Mouse (Mus musculus): ENCODE measurements around the gene Lrit2. TPM values are rescaled to one million over a fixed set of nuclear protein-coding genes. Genes with fewer than 3 reads are reported as not detected.

The Lrit2 gene
- total and polyA plus RNA-seq, 3 experiments, result 0.11 TPM; not detected in 2

GRCm38 (mm10) chr14:37104747-37105146 is 37.0 kb downstream of the Lrit2 start:
- peaks cover 5% of the 10 kb centered on the region; the same call in 1 of the 2 replicates for H3K27me3 ChIP-seq (ENCODE audit: insufficient read depth, low read length)
- no peak for DNase-seq (ENCODE audit: low spot score)
- TF ChIP-seq GATA2 (IDR thresholded peaks at IDR 0.05; ENCODE audit: borderline replicate concordance, low read depth, low read length), result no peak
- no peak for TF ChIP-seq TAL1 (conservative IDR thresholded peaks at IDR 0.05; ENCODE audit: low read depth, low read length)
- TF ChIP-seq GATA1 (IDR thresholded peaks at IDR 0.05; ENCODE audit: borderline replicate concordance, low read length), result no peak
- TF ChIP-seq POLR2AphosphoS5 (IDR thresholded peaks at IDR 0.05; ENCODE audit: insufficient replicate concordance, low read depth, low read length), result no peak
- no peak for TF ChIP-seq CTCF (IDR thresholded peaks at IDR 0.05; ENCODE audit: low read depth, low read length)
- no peak for ATAC-seq (ENCODE audit: extremely low read depth, insufficient number of reproducible peaks, low FRiP score, poor library complexity, severe bottlenecking)
- H3K4me3 ChIP-seq (ENCODE audit: low read depth, low read length), result no peak overlapping the region
- H3K9me3 ChIP-seq (replicated peaks), result no peaks in the 10 kb centered on the region
- H3K4me1 ChIP-seq (ENCODE audit: insufficient read depth, low read depth, low read length), result no peaks in the 10 kb centered on the region
- no peaks in the 10 kb centered on the region for H3K36me3 ChIP-seq (replicated peaks)

DNA sequence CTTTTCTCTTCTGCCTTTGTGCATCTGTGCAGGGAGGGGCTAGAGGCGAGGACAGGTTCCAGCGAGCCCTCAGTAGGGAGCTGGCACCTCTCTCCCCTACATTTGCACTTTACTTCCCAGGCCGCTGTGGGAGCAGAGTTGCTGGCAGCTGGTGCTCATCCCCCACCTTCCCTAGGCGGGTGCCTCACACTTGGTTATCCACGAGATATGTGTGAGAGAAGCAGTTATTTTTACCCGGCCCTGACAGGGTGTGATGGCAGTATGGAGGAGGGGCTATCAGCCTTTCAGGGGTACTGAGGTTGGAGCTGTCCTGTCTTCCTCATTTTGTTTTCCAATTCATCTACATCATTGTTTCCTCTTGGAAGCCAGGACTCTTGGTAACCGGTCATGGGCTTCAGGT is 38.1 kb downstream of the Lrit2 start:
- Histone ChIP-seq H3K9me3 (replicated peaks) (no peaks in the 10 kb centered on the region), H3K4me1 (ENCODE audit: insufficient read depth, low read depth, low read length) (no peaks in the 10 kb centered on the region), H3K4me3 (ENCODE audit: low read depth, low read length) (no peak overlapping the region), H3K27me3 (ENCODE audit: insufficient read depth, low read length) (peaks cover 10% of the 10 kb centered on the region; the same call in 1 of the 2 replicates), H3K36me3 (replicated peaks) (no peaks in the 10 kb centered on the region)
- ATAC-seq (ENCODE audit: extremely low read depth, insufficient number of reproducible peaks, low FRiP score, poor library complexity, severe bottlenecking), result no peak
- no peak for DNase-seq (ENCODE audit: low spot score)
- TF ChIP-seq GATA1 (IDR thresholded peaks at IDR 0.05; ENCODE audit: borderline replicate concordance, low read length), result no peak
- no peak for TF ChIP-seq POLR2AphosphoS5 (IDR thresholded peaks at IDR 0.05; ENCODE audit: insufficient replicate concordance, low read depth, low read length)
- TF ChIP-seq CTCF (IDR thresholded peaks at IDR 0.05; ENCODE audit: low read depth, low read length), result no peak
- no peak for TF ChIP-seq TAL1 (conservative IDR thresholded peaks at IDR 0.05; ENCODE audit: low read depth, low read length)
- no peak for TF ChIP-seq GATA2 (IDR thresholded peaks at IDR 0.05; ENCODE audit: borderline replicate concordance, low read depth, low read length)

DNA sequence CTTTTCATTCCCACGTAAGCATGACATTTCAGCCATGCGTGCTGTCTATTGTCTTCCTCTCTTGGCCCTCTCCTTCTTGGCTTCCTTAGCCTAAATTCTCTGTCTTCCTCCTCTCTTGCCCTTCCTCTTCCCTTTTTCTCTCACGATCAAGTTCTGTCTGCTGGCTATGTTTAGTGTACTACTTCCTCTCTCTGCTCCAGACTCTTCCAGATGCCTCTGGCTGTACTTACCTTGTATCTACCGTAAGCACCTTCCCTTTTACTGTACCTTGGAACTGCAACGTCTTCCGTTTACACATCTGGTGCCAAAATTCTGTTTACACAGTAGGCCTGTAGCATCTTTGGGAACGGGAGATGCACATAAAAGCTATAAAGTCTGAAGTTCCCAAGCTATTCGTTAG is 41.7 kb downstream of the Lrit2 start:
- no peak for TF ChIP-seq POLR2AphosphoS5 (IDR thresholded peaks at IDR 0.05; ENCODE audit: insufficient replicate concordance, low read depth, low read length)
- TF ChIP-seq CTCF (IDR thresholded peaks at IDR 0.05; ENCODE audit: low read depth, low read length), result no peak
- TF ChIP-seq TAL1 (conservative IDR thresholded peaks at IDR 0.05; ENCODE audit: low read depth, low read length), result no peak
- no peak for TF ChIP-seq GATA1 (IDR thresholded peaks at IDR 0.05; ENCODE audit: borderline replicate concordance, low read length)
- DNase-seq (ENCODE audit: low spot score) (no peak), ATAC-seq (ENCODE audit: extremely low read depth, insufficient number of reproducible peaks, low FRiP score, poor library complexity, severe bottlenecking) (no peak)
- no peak overlapping the region for H3K4me3 ChIP-seq (ENCODE audit: low read depth, low read length)
- no peaks in the 10 kb centered on the region for H3K36me3 ChIP-seq (replicated peaks)
- no peaks in the 10 kb centered on the region for H3K9me3 ChIP-seq (replicated peaks)
- peaks cover 13% of the 10 kb centered on the region; the same call in 1 of the 2 replicates for H3K27me3 ChIP-seq (ENCODE audit: insufficient read depth, low read length)
- H3K4me1 ChIP-seq (ENCODE audit: insufficient read depth, low read depth, low read length), result no peaks in the 10 kb centered on the region

DNA sequence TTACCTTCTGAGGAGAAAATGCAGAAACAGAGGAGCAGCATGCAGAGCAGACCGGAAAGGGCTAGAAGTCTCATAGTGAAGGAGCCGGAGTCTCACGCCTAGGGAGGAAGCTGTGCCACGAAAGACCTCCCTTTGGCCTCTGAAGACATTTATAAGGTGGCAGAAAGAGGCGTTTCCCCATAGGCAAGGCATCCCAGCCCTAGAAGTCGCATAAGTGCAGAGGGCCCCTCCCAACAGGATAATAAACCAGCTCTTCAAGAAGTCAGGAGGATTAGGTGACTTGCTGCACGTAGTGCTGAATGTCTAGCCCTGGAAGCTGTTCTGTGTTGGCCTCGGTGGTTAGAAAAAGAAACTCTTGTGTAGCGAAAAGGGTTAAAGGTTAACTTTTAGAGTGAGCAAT is 42.2 kb downstream of the Lrit2 start:
- DNase-seq (ENCODE audit: low spot score) (no peak), ATAC-seq (ENCODE audit: extremely low read depth, insufficient number of reproducible peaks, low FRiP score, poor library complexity, severe bottlenecking) (no peak)
- H3K36me3 ChIP-seq (replicated peaks), result no peaks in the 10 kb centered on the region
- no peaks in the 10 kb centered on the region for H3K9me3 ChIP-seq (replicated peaks)
- TF ChIP-seq GATA2 (IDR thresholded peaks at IDR 0.05; ENCODE audit: borderline replicate concordance, low read depth, low read length) (no peak), CTCF (IDR thresholded peaks at IDR 0.05; ENCODE audit: low read depth, low read length) (no peak), TAL1 (conservative IDR thresholded peaks at IDR 0.05; ENCODE audit: low read depth, low read length) (no peak), GATA1 (IDR thresholded peaks at IDR 0.05; ENCODE audit: borderline replicate concordance, low read length) (no peak), POLR2AphosphoS5 (IDR thresholded peaks at IDR 0.05; ENCODE audit: insufficient replicate concordance, low read depth, low read length) (no peak)
- H3K4me1 ChIP-seq (ENCODE audit: insufficient read depth, low read depth, low read length), result no peaks in the 10 kb centered on the region
- no peak overlapping the region for H3K4me3 ChIP-seq (ENCODE audit: low read depth, low read length)
- peaks cover 13% of the 10 kb centered on the region; the same call in 1 of the 2 replicates for H3K27me3 ChIP-seq (ENCODE audit: insufficient read depth, low read length)

DNA sequence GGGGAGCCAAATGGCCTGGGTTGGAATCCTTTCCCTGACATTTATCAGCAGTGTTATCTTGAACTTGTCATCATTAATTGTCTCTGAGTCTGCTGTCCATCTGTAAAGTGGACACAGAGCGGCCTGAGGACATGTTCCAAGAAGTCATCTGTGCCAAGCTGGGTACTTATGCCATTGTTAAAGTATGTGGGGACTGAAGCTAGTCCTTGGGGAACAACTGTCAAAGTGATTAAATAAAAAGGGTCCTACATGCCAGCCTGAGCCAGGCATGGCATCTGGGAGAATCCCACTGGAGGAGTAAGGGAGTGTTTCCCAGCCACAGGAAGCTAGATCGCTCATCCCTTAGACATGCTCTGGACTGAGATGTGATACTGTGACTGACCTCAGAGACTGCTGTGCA is 42.7 kb downstream of the Lrit2 start:
- H3K4me3 ChIP-seq (ENCODE audit: low read depth, low read length), result no peak overlapping the region
- no peaks in the 10 kb centered on the region for H3K4me1 ChIP-seq (ENCODE audit: insufficient read depth, low read depth, low read length)
- H3K9me3 ChIP-seq (replicated peaks), result no peaks in the 10 kb centered on the region
- no peak for TF ChIP-seq GATA1 (IDR thresholded peaks at IDR 0.05; ENCODE audit: borderline replicate concordance, low read length)
- TF ChIP-seq POLR2AphosphoS5 (IDR thresholded peaks at IDR 0.05; ENCODE audit: insufficient replicate concordance, low read depth, low read length), result no peak
- TF ChIP-seq CTCF (IDR thresholded peaks at IDR 0.05; ENCODE audit: low read depth, low read length), result no peak
- no peak for TF ChIP-seq TAL1 (conservative IDR thresholded peaks at IDR 0.05; ENCODE audit: low read depth, low read length)
- TF ChIP-seq GATA2 (IDR thresholded peaks at IDR 0.05; ENCODE audit: borderline replicate concordance, low read depth, low read length), result no peak
- ATAC-seq (ENCODE audit: extremely low read depth, insufficient number of reproducible peaks, low FRiP score, poor library complexity, severe bottlenecking) (no peak), DNase-seq (ENCODE audit: low spot score) (no peak)
- no peaks in the 10 kb centered on the region for H3K36me3 ChIP-seq (replicated peaks)
- peaks cover 13% of the 10 kb centered on the region; the same call in 1 of the 2 replicates for H3K27me3 ChIP-seq (ENCODE audit: insufficient read depth, low read length)

DNA sequence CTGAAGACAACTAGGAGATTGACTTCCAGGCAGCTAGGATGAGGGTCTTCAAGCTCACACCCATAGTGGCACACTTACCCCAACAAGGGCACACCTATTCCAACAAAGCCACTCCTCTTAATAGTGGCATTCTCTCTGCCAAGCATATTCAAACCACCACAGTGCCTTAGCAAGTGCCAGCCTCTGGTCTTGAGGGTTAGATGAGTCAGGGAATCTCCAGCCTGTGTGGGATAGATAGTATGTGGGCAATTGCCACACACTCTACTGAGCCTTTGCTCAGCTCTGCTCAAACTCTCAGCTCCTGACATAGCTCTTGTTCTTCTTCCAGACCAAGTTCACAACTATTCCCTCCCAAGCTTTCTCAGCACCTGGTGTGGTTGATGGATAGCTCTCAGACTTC is 43.6 kb downstream of the Lrit2 start:
- no peak for ATAC-seq (ENCODE audit: extremely low read depth, insufficient number of reproducible peaks, low FRiP score, poor library complexity, severe bottlenecking)
- Histone ChIP-seq H3K36me3 (replicated peaks) (no peaks in the 10 kb centered on the region), H3K4me1 (ENCODE audit: insufficient read depth, low read depth, low read length) (no peaks in the 10 kb centered on the region), H3K9me3 (replicated peaks) (no peaks in the 10 kb centered on the region), H3K27me3 (ENCODE audit: insufficient read depth, low read length) (peaks cover 10% of the 10 kb centered on the region; the same call in 1 of the 2 replicates), H3K4me3 (ENCODE audit: low read depth, low read length) (no peak overlapping the region)
- no peak for DNase-seq (ENCODE audit: low spot score)
- TF ChIP-seq CTCF (IDR thresholded peaks at IDR 0.05; ENCODE audit: low read depth, low read length) (no peak), POLR2AphosphoS5 (IDR thresholded peaks at IDR 0.05; ENCODE audit: insufficient replicate concordance, low read depth, low read length) (no peak), GATA1 (IDR thresholded peaks at IDR 0.05; ENCODE audit: borderline replicate concordance, low read length) (no peak), GATA2 (IDR thresholded peaks at IDR 0.05; ENCODE audit: borderline replicate concordance, low read depth, low read length) (no peak), TAL1 (conservative IDR thresholded peaks at IDR 0.05; ENCODE audit: low read depth, low read length) (no peak)

Data from G1E (cell line).